9 mouse cellular contexts compared by ENCODE assay signal in the genomic region with DNA sequence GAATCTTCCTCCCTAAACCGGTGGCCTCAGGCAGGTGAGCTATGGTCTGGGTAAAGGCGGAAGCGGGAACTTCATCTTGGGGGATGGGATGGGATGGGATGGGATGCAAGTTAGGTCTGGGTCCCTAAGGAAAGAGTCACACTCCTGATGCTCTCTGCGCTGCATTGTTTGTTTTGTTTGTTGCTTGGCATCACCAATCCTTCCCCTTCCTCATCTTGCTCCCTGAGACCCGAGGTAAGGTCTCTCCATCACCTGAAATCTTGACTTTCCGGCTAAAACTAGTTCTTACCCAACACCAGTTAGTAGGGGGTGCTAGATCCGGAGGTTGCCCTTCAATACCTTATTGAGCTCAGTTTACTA. TPM values are rescaled to one million over a fixed set of nuclear protein-coding genes. Genes with fewer than 3 reads are reported as not detected.
A peak's percentile ranks its signal among the peaks of the same experiment; 100 is the strongest.
DNase-seq lines count a peak whose midpoint lies in the region; ATAC-seq and TF ChIP-seq lines count a peak whose summit lies in the region.
"Had no signal": no experiment of that assay in that cellular context is flagged by ENCODE, and none has a peak within 500 bp of the region (broad histone marks: within the 10 kb centered on the region; RNA-seq: fewer than 3 reads in every experiment).

No protein-coding gene starts in this region.

- H3K9me3 ChIP-seq in heart, embryonic 12.5 days (replicated peaks) = no peaks in the 10 kb centered on the region
- no peaks in the 10 kb centered on the region for H3K9me3 ChIP-seq in E14TG2a.4 (ENCODE audit: low read length)
- no peaks in the 10 kb centered on the region for H3K9me3 ChIP-seq in hindbrain, embryonic 10.5 days
- H3K9me3 ChIP-seq in liver, embryonic 13.5 days (replicated peaks) = no peaks in the 10 kb centered on the region

- peaks cover 27% of the 10 kb centered on the region for H3K4me1 ChIP-seq in heart, embryonic 12.5 days (replicated peaks)
- H3K4me1 ChIP-seq in E14TG2a.4 (replicated peaks; ENCODE audit: low read depth, low read length) = peaks cover 66% of the 10 kb centered on the region
- H3K4me1 ChIP-seq in hindbrain, embryonic 10.5 days (replicated peaks) = peaks cover 37% of the 10 kb centered on the region
- H3K4me1 ChIP-seq in liver, embryonic 13.5 days (replicated peaks) = peaks cover 7% of the 10 kb centered on the region; the same call in 1 of the 2 replicates

- H3K27me3 ChIP-seq in heart, embryonic 12.5 days (replicated peaks) = peaks cover 43% of the 10 kb centered on the region
- H3K27me3 ChIP-seq in E14TG2a.4 (ENCODE audit: insufficient read depth, low read length) = no peaks in the 10 kb centered on the region
- peaks cover 50% of the 10 kb centered on the region for H3K27me3 ChIP-seq in hindbrain, embryonic 10.5 days (ENCODE audit: insufficient read depth, poor library complexity, severe bottlenecking)
- H3K27me3 ChIP-seq in liver, embryonic 13.5 days = peaks cover 68% of the 10 kb centered on the region

- H3K36me3 ChIP-seq in heart, embryonic 12.5 days = no peaks in the 10 kb centered on the region
- peaks cover 24% of the 10 kb centered on the region for H3K36me3 ChIP-seq in E14TG2a.4 (ENCODE audit: insufficient read depth, low read length)
- no peaks in the 10 kb centered on the region for H3K36me3 ChIP-seq in hindbrain, embryonic 10.5 days
- H3K36me3 ChIP-seq in liver, embryonic 13.5 days = peaks cover 6% of the 10 kb centered on the region; the same call in 1 of the 2 replicates

- intact Hi-C loops in gastrocnemius, postnatal 36 days (cut with DNase I) = no loop called here

- WGBS in heart, embryonic 12.5 days = 11% methylated on average over 7 of the region's 7 CpGs
- WGBS in hindbrain, embryonic 10.5 days = 8% methylated on average over 7 of the region's 7 CpGs
- WGBS in liver, embryonic 13.5 days (ENCODE audit: insufficient replicate concordance) = 16% methylated on average over 7 of the region's 7 CpGs

- no peak for TF ChIP-seq CTCF in E14TG2a.4 (conservative IDR thresholded peaks at IDR 0.05; ENCODE audit: low read length)

- no peak for ATAC-seq in heart, embryonic 12.5 days (ENCODE audit: insufficient number of reproducible peaks, low FRiP score)
- ATAC-seq in liver, embryonic 13.5 days (ENCODE audit: low read depth) = no peak

- no peak for DNase-seq in heart, adult 18-20 months
- DNase-seq in hindbrain, embryonic 10.5 days (ENCODE audit: low spot score) = no peak
- DNase-seq in liver, embryonic 13.5 days = no peak
- no peak for DNase-seq in right cerebral cortex, adult 18-20 months
- DNase-seq in gastrocnemius, postnatal 36 days = no peak
- DNase-seq in ovary, adult 18-20 months (ENCODE audit: low spot score) = no peak
- DNase-seq: adrenal gland, postnatal 36 days had no signal

- H3K9ac ChIP-seq in heart, embryonic 12.5 days = peak overlapping the region; percentile 58
- H3K9ac ChIP-seq in liver, embryonic 13.5 days = peak overlapping the region; percentile 60

- H3K4me3 ChIP-seq in heart, embryonic 12.5 days = peak overlapping the region; percentile 33
- peak overlapping the region; percentile 82 for H3K4me3 ChIP-seq in E14TG2a.4 (replicated peaks; ENCODE audit: low read length)
- peak overlapping the region; percentile 38 for H3K4me3 ChIP-seq in hindbrain, embryonic 10.5 days
- peak overlapping the region; percentile 51 for H3K4me3 ChIP-seq in liver, embryonic 13.5 days (replicated peaks)

- peak overlapping the region; percentile 66 for H3K4me2 ChIP-seq in heart, embryonic 12.5 days
- peak overlapping the region; percentile 17; the same call in 1 of the 2 replicates for H3K4me2 ChIP-seq in liver, embryonic 13.5 days

- no peak overlapping the region for H3K27ac ChIP-seq in heart, embryonic 12.5 days (ENCODE audit: poor library complexity, severe bottlenecking)
- H3K27ac ChIP-seq in hindbrain, embryonic 10.5 days = peak overlapping the region; percentile 74
- H3K27ac ChIP-seq in liver, embryonic 13.5 days = peak overlapping the region; percentile 81

RNA-seq across cellular contexts. Expression of a gene that starts 1.3 kb away (rescaled TPM):
- 1.2 and 2.1 TPM in 2 replicates for polyA plus RNA-seq in heart, embryonic 12.5 days (2016; fragmentation: Nextera tagmentation; extraction: Ambion mirVana)
- under 1 TPM; 0.21 to 0.30 TPM for total RNA-seq in heart, adult 18-20 months (2021)
- polyA plus RNA-seq in hindbrain, embryonic 10.5 days (2016; fragmentation: Nextera tagmentation; extraction: Ambion mirVana) = 3.6 and 8.6 TPM in 2 replicates
- 17.4 and 20.5 TPM in 2 replicates for polyA plus RNA-seq in liver, embryonic 13.5 days (2015; fragmentation: Nextera tagmentation; extraction: Ambion mirVana)
- total RNA-seq in gastrocnemius, postnatal 36 days (2021) = not detected
- total RNA-seq: adrenal gland, postnatal 36 days had no signal

RNA-seq across cellular contexts. Expression of a gene that starts 8.7 kb away (rescaled TPM):
- 102 and 104 TPM in 2 replicates for polyA plus RNA-seq in heart, embryonic 12.5 days (2016; fragmentation: Nextera tagmentation; extraction: Ambion mirVana)
- total RNA-seq in heart, adult 18-20 months (2021) = 10 to 100 TPM; 63.9 to 65.9 TPM
- polyA plus RNA-seq in hindbrain, embryonic 10.5 days (2016; fragmentation: Nextera tagmentation; extraction: Ambion mirVana) = 120 and 161 TPM in 2 replicates
- polyA plus RNA-seq in liver, embryonic 13.5 days (2015; fragmentation: Nextera tagmentation; extraction: Ambion mirVana) = 66.8 and 72.0 TPM in 2 replicates
- 10 to 100 TPM; 27.2 to 36.5 TPM for total RNA-seq in gastrocnemius, postnatal 36 days (2021)

RNA-seq across cellular contexts. Expression of a gene that starts 35.2 kb away (rescaled TPM):
- 66.7 and 67.1 TPM in 2 replicates for polyA plus RNA-seq in heart, embryonic 12.5 days (2016; fragmentation: Nextera tagmentation; extraction: Ambion mirVana)
- 1 to 10 TPM; 5.6 to 5.9 TPM for total RNA-seq in heart, adult 18-20 months (2021)
- 23.3 TPM in 2 replicates for polyA plus RNA-seq in hindbrain, embryonic 10.5 days (2016; fragmentation: Nextera tagmentation; extraction: Ambion mirVana)
- 2.2 and 2.6 TPM in 2 replicates for polyA plus RNA-seq in liver, embryonic 13.5 days (2015; fragmentation: Nextera tagmentation; extraction: Ambion mirVana)
- total RNA-seq in gastrocnemius, postnatal 36 days (2021) = 1 to 10 TPM; 1.8 to 2.9 TPM

RNA-seq across cellular contexts. Expression of a gene that starts 47.2 kb away (rescaled TPM):
- 20.0 and 20.6 TPM in 2 replicates for polyA plus RNA-seq in heart, embryonic 12.5 days (2016; fragmentation: Nextera tagmentation; extraction: Ambion mirVana)
- 1 to 10 TPM; 8.1 to 9.1 TPM for total RNA-seq in heart, adult 18-20 months (2021)
- 9.3 and 9.8 TPM in 2 replicates for polyA plus RNA-seq in hindbrain, embryonic 10.5 days (2016; fragmentation: Nextera tagmentation; extraction: Ambion mirVana)
- polyA plus RNA-seq in liver, embryonic 13.5 days (2015; fragmentation: Nextera tagmentation; extraction: Ambion mirVana) = 3.1 and 3.8 TPM in 2 replicates
- total RNA-seq in gastrocnemius, postnatal 36 days (2021) = 1 to 10 TPM; 1.8 to 2.2 TPM
